Mouse (Mus musculus) frontal cortex, adult 2 months (tissue): ENCODE results near the gene Odf4. TPM values are rescaled to one million over a fixed set of nuclear protein-coding genes. Genes with fewer than 3 reads are reported as not detected.
A peak's percentile ranks its signal among the peaks of the same experiment; 100 is the strongest.
"Not testable (repeated sequence)": the region's sequence is repeated elsewhere in the genome, so short reads cannot be mapped to it uniquely, and the experiment has no call there.

Experiments
- DNase-seq, 2 experiments: peaks; one replicate each; pipeline ENCODE4 v3.0.0; 2022; ENCODE audit warnings: low spot score in 1 of 2; ENCODE audit errors: extremely low spot score in 1 of 2
- polyA plus RNA-seq: library from polyadenylated mRNA; depleted of rRNA; stranded (reverse); fragments of >200 nt; gene quantifications from 2 replicates; pipeline ENCODE4 v1.2.3, GENCODE M21; 2012; rRNA removed

The Odf4 gene
- 0.48 and 0.82 TPM in 2 replicates for polyA plus RNA-seq

DNA sequence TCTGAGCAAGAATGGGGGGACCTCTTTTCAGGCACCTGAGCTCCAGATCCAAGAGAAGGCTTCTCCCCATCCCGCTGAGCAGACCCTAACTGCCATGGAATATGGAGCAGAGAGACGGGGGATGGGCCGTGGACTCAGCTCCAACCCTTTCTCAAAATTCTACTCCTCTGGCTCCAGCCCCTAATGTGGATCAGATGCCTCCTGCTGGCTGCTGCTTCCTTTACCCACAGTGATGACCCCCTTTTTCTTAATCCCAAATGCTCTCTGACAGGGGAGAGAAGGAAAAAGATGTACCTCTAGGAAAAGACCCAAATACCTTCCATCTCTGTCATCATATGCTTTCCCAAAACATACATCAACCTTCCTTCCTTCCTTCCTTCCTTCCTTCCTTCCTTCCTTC lies at the start of gene Odf4:
Odf4 (minus strand) TSS at position 101 of the 400 bp plus-strand sequence.
- no peak for DNase-seq

DNA sequence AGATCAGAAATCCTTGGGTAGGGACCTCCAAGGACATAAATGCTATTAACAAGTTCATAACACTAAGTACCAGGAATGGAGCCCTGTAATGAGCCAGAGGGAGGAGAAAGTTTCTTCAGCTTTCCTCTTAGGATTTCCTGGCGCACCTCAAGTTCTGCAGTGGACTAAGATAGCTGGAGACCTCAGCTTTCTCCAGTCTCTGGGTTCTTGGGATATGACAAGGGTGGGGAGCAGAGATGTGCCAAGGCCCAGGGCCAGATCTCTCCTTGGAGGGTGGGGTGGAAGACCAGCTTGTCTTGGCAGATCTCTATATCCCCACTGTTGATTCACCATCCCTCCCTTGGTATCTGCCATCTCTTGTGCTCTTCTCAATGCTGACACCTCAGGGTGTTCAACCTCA lies 48.7 kb upstream of the Odf4 start:
- DNase-seq: no peak

DNA sequence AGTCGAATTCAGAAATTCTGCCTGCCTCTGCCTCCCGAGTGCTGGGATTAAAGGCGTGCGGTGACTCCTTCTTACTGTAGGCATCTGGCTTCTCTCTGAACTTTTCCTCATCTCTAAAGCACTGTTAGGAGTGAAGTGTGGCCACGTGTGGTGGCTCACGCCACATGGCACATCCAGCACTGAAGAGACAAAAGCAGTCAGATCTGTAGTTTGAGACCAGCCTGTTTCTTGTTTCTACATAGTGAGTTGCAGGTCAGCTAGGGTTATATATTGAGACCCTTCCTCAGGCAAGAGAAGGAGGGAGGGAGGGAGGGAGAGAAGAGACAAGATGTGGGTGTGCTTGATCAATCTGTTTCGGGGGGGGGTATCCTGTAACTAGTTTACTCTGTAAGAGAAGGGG lies 48.2 kb upstream of the Odf4 start, which contains the start of gene Rangrf:
Rangrf (minus strand) TSS at position 101 of the 400 bp plus-strand sequence.
- no peak for DNase-seq

- no peak for DNase-seq
Measured at GRCm38 (mm10) chr11:68974059-68974450, 47.2 kb upstream of the Odf4 start.

GRCm38 (mm10) chr11:68973250-68974058 lies 46.6 kb upstream of the Odf4 start:
- DNase-seq: peak; percentile 68 to 79

DNA sequence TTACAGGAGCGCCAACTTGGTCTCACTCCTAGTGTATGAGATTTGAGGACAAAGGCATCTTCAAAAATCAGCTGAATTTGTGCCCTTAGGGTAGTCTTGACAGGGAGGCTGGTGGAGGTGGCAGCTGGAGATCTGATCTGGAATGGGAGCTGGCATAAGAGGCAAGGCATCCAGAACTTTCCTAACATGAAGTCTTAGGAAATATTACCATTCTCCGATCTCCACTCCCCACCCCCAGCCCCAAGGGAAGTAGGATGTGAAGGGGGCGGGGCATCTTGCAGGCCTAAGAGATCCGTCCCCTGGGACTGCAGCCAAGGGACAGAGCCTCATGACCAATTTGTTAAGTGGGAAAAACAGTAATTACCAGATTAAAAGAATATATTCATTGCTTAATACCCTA lies 43.4 kb upstream of the Odf4 start:
- no peak for DNase-seq

DNA sequence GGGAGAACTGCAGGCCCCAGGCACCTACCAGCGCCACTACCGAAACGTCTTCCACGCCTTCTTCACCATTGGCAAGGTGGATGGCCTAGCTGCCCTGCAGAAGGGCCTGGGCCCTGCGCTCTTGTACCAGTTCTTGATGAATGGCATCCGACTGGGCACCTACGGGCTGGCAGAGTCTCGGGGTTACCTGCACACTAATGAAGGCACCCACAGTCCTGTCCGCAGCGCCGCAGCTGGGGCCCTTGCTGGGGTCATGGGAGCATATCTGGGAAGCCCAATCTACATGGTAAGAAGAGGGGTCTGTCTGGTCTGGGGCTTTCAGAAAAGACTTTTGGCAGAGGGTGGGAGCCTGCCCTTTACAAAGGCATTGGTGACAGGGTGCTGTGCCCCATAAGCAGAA lies 41.9 kb upstream of the Odf4 start:
- DNase-seq: no peak

DNA sequence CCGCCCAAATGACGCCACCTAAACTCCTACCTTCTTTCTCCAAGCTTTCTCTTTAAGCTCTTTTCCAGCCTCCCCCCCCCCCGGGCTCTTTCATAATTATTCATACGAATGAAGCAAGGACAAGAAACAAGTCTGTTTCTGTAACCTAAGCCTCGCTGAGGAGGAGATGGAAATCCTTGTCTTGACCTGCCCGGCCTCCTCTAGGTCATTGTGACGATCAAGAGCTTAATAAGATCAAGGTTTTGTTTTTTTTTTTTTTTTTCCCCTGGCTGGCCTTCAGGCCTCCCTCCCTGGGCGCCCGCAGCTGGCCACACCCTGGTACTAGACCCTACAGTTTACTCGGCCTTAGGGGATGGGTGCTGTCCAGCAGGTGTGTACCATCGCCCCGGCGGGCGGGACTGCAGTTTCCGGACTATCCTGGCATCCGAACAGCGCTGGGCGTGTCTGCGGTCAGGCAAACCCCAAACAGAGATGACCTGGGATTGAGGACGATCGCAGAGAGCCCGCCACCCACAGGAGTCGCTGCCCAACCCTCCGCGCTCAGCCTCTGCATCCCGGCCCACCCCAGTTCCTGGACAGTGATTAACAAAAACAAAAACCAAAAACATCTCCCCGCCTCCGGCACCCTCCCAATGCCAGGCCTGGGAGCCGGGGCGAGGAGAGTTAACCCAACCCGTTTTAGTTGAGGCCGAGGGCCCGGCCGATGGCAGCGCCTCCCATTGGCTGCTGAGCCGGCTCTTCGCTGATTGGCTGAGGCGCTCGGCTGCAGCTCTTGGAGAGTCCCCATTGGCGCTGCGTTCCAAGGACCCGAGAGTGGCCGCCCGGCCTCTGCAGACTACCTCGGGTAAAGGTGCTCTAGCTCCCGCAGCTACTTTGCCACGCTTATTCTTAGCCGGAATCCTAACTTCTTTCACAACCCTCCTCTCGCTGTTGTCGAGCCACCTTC lies 40.7 kb upstream of the Odf4 start, which contains the start of gene Slc25a35:
Slc25a35 (plus strand) TSS at position 795 of the 946 bp plus-strand sequence.
- peak; percentile 87 to 92 for DNase-seq

GRCm38 (mm10) chr11:68966554-68966953 lies 39.7 kb upstream of the Odf4 start:
- DNase-seq: no peak

DNA sequence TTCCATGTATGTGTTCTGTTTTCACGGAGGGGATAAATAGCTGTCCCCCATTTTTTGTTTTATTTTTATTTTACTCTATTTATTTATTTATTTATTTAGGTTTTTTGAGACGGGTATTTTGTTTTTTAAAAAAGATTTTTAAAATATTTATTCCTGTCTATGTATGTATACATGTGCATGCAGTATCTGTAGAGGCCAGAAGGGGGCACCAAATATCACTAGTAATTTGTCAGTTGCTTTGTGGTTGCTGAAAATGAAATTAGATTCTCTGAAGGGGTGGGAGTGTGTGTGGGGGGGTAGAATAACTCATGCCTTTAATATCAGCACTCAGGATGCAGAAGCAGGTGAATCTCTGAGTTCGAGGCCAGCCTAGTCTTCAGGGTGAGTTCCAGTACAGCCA lies 39.0 kb upstream of the Odf4 start:
- DNase-seq: peak in 1 of 2 experiments; percentile 77

DNA sequence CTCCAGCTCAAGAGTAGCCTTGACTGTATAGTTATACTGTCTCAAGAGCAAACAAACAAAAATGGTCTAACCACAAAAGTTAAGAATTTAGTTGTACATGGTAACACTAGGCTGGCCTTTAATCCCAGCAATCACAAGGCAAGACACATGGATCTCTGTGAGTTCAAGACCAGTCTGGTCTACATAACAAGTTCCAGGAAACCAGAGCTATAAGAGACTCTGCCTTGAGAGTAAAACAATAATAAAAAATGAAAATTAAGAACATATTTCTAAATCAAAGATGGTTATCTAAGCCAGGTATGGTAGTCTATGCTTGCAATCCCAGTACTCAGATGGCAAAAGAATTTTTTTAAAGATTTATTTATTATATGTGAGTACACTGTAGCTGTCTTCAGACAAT lies 38.2 kb upstream of the Odf4 start:
- DNase-seq: no peak

GRCm38 (mm10) chr11:68963405-68963804 lies 36.5 kb upstream of the Odf4 start:
- DNase-seq: no peak

- DNase-seq: not testable (repeated sequence)
Measured at GRCm38 (mm10) chr11:68962159-68962558, 35.3 kb upstream of the Odf4 start.

DNA sequence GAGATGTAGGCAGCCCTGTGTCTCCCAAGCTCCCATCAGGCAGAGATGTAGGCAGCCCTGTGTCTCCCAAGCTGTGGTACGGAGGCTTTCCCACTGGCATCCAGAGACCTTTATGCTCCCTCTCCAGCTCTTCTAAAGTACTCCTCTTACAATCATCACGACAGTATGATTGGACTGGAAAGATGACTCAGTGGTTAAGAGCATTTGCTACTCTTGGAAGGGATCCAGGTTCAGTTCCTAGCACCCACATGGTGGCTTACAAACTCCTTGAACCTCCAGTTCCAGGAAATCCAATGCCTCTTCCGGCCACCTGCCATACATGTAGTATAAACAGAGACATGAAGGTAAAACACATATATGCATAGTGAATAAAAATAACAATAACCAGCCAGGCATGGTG lies 34.7 kb upstream of the Odf4 start:
- peak in 1 of 2 experiments; percentile 33 for DNase-seq

GRCm38 (mm10) chr11:68957971-68958370 lies 31.1 kb upstream of the Odf4 start:
- DNase-seq: no peak

DNA sequence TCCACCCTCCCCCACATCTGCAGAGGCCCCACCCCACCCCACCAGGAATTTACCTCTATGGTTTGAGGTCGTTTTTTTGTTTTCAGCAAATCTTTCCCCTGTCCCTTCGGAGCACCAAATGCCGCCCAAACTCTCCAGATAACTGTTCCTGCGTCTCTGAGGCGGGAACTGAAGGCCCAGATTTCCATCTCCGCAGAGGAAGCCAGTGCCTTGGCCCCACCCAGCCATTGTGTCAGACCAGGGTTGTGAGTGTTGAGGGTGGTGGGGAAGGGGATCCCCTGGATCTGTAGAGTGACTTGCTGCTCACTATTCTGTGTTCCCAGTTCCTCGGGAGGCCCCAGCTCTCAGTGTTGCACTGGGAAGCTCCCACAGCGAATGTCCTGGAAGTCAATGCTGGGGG lies 30.4 kb upstream of the Odf4 start, which contains the start of gene Arhgef15:
Arhgef15 (minus strand) TSS at position 173 of the 400 bp plus-strand sequence.
- DNase-seq: no peak

GRCm38 (mm10) chr11:68956697-68957096 lies 29.8 kb upstream of the Odf4 start:
- no peak for DNase-seq

- DNase-seq: no peak
Measured at GRCm38 (mm10) chr11:68956107-68956506, 29.2 kb upstream of the Odf4 start.

DNA sequence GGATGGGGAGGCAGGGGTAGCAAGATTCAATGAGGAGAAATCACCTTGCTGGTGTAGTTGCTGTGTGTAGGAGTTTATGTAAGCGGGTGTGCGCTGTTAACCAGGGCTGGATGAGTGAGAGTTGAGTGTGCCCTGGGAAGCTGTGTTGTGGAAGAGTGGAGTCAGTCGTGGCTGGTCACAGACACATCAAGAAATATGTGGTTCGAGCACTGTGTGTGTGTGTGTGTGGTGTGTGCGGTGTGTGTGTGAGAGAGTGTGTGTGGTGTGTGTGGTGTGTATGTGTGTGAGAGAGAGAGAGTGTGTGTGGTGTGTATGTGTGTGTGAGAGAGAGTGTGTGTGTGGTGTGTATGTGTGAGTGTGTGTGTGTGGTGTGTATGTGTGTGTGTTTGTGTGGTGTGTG lies 28.6 kb upstream of the Odf4 start:
- no peak for DNase-seq

DNA sequence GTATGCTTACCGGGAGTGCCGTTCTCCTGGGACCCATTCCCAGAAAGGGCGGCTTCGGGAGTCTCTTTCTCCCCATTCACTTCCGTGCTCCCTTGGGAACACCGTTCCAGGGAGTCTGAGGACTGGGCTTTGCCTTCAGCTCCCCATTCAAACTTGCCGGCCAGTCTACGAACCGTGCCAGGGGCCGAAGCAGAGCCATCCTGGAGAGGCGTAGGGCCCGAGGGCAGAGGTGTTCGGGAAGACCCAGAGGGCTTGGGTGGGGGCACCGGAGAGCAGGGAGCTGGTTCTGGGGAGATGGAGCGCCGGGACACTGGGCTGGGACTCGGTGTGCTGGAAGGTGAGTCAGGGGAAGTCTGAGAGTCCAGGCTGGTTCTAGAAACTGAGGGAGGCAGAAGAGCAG lies 27.5 kb upstream of the Odf4 start:
- DNase-seq: no peak

- no peak for DNase-seq
Measured at GRCm38 (mm10) chr11:68953903-68954302, 27.0 kb upstream of the Odf4 start.
